Mouse (Mus musculus): Measurements from ENCODE around the gene Ubtd2.

DNA sequence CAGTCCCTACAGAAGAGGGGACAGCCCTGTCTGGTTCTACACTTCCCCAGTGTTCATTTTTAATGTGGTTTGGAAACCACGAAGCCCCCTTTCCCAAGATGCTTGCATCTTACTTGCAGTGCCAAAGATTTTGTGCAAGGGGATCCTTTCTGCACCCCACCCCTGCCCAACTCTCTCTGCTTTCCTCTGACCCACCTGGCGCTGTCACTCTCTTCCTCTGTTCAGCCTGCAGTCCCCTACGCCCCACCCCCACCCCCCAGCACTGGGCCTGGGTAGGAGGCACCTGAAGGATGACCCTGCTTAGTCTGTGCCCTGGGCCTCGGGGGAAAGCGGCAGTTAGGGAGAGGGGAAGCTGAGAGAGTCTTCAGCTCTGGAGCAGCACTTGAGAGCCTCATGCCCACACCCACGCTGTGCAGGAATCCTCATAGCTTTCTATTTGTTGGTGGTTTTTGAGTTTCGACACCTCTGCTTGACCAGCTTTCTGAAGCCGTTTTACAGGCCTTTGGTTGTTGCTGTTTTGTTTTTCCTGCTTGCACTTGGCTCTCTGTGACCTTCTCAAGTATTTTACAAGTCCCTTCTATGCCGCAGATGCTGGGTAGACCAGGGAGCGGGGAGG, 30.0 kb upstream of the Ubtd2 start:
- TF ChIP-seq POU5F1 (IDR thresholded peaks at IDR 0.05; ENCODE audit: borderline replicate concordance, low read length) = no peak
- no peak for TF ChIP-seq CTCF (conservative IDR thresholded peaks at IDR 0.05; ENCODE audit: low read length)
